Mouse (Mus musculus) MEL (cell line): ENCODE data around the gene Ralgds. TPM values are rescaled to one million over a fixed set of nuclear protein-coding genes. Genes with fewer than 3 reads are reported as not detected.
"Not testable (repeated sequence)": the region's sequence is repeated elsewhere in the genome, so short reads cannot be mapped to it uniquely, and the experiment has no call there.

ENCODE experiments used
- DNase-seq: peaks from one replicate; pipeline ENCODE4 v3.0.0; 2011; ENCODE audit warnings: low read depth, low spot score
- H3K27ac ChIP-seq: 2 replicates; pipeline ENCODE4 v1.5.1; 2012; ENCODE audit warnings: low read depth, mild to moderate bottlenecking, control low read depth, low read length, moderate library complexity; ENCODE audit not compliant: control insufficient read depth
- H3K27me3 ChIP-seq, 2 experiments: fragments of 150-350 bp in 1 of 2; sonication (generic) in 1 of 2; 2 replicates each; pipeline ENCODE4 v1.6.1; 2012; ENCODE audit warnings: low read length in 2 of 2, mild to moderate bottlenecking in 2 of 2, improper control_type of control experiment in 1 of 2, moderate library complexity in 1 of 2; ENCODE audit not compliant: insufficient read depth in 2 of 2, control insufficient read depth in 1 of 2
- H3K36me3 ChIP-seq, 2 experiments: 2 replicates each; pipeline ENCODE4 v1.6.1; 2012 to 2014; ENCODE audit warnings: low read length in 2 of 2, improper control_type of control experiment in 1 of 2, inconsistent platforms in 1 of 2, mild to moderate bottlenecking in 1 of 2; ENCODE audit not compliant: insufficient read depth in 2 of 2, control insufficient read depth in 1 of 2
- H3K4me1 ChIP-seq, 2 experiments: fragments of 150-350 bp in 1 of 2; sonication (generic) in 1 of 2; 2 replicates each; pipeline ENCODE4 v1.6.1; 2012; ENCODE audit warnings: low read length in 2 of 2, improper control_type of control experiment in 1 of 2, mild to moderate bottlenecking in 1 of 2; ENCODE audit not compliant: insufficient read depth in 2 of 2, control insufficient read depth in 1 of 2
- H3K4me3 ChIP-seq, 2 experiments: fragments of 150-350 bp in 1 of 2; sonication (generic) in 1 of 2; 2 replicates each; pipeline ENCODE4 v1.5.1; 2012; ENCODE audit warnings: low read depth in 2 of 2, low read length in 2 of 2, mild to moderate bottlenecking in 2 of 2, moderate library complexity in 2 of 2, control low read depth in 1 of 2, improper control_type of control experiment in 1 of 2; ENCODE audit not compliant: control insufficient read depth in 1 of 2, insufficient read depth in 1 of 2
- H3K79me2 ChIP-seq: 2 replicates; pipeline ENCODE4 v1.6.1; 2012; ENCODE audit warnings: mild to moderate bottlenecking, low read length, moderate library complexity; ENCODE audit not compliant: control insufficient read depth, poor library complexity, insufficient read depth
- H3K9ac ChIP-seq: 2 replicates; pipeline ENCODE4 v1.6.1; 2012; ENCODE audit warnings: low read depth, mild to moderate bottlenecking, control low read depth, low read length, moderate library complexity; ENCODE audit not compliant: control insufficient read depth, poor library complexity, severe bottlenecking
- H3K9me3 ChIP-seq: fragments of 150-350 bp; sonication (generic); replicated peaks from 2 replicates; pipeline ENCODE4 v1.6.1; 2012; ENCODE audit warnings: mild to moderate bottlenecking, low read length, improper control_type of control experiment, moderate library complexity; ENCODE audit not compliant: insufficient read depth
- EP300 ChIP-seq, 2 experiments: IDR thresholded peaks; 2 replicates each; pipeline ENCODE4 v1.6.1; 2011; ENCODE audit warnings: improper control_type of control experiment in 2 of 2, low read length in 2 of 2, low read depth in 1 of 2, mild to moderate bottlenecking in 1 of 2
- GABPA ChIP-seq: IDR thresholded peaks from 2 replicates; pipeline ENCODE4 v1.6.1; 2012; ENCODE audit warnings: low read depth, mild to moderate bottlenecking, inconsistent platforms, low read length, improper control_type of control experiment, moderate library complexity
- MYC ChIP-seq: IDR thresholded peaks from 2 replicates; pipeline ENCODE4 v1.6.1; 2011; ENCODE audit warnings: low read depth, mild to moderate bottlenecking, low read length, improper control_type of control experiment, moderate library complexity
- POLR2A ChIP-seq, 2 experiments: IDR thresholded peaks; 2 replicates each; pipeline ENCODE4 v1.6.1; 2011 to 2012; ENCODE audit warnings: low read length in 2 of 2, mild to moderate bottlenecking in 2 of 2, control low read depth in 1 of 2, improper control_type of control experiment in 1 of 2, low read depth in 1 of 2, moderate library complexity in 1 of 2; ENCODE audit not compliant: control insufficient read depth in 1 of 2, insufficient read depth in 1 of 2, poor library complexity in 1 of 2
- POLR2AphosphoS2 ChIP-seq: IDR thresholded peaks from 2 replicates; pipeline ENCODE4 v1.6.1; 2011; ENCODE audit warnings: low read length, improper control_type of control experiment
- POLR2AphosphoS5 ChIP-seq: IDR thresholded peaks from 2 replicates; pipeline ENCODE4 v1.6.1; 2012; ENCODE audit warnings: low read depth, borderline replicate concordance, mild to moderate bottlenecking, inconsistent platforms, low read length, moderate library complexity, mixed read lengths
- RAD21 ChIP-seq: IDR thresholded peaks from 2 replicates; pipeline ENCODE4 v1.6.1; 2011; ENCODE audit warnings: mild to moderate bottlenecking, low read depth, low read length, improper control_type of control experiment
- RCOR1 ChIP-seq: IDR thresholded peaks from 2 replicates; pipeline ENCODE4 v1.6.1; 2012; ENCODE audit warnings: low read depth, mild to moderate bottlenecking, inconsistent platforms, low read length, improper control_type of control experiment
- TBP ChIP-seq: IDR thresholded peaks from 2 replicates; pipeline ENCODE4 v1.8.0; 2011; ENCODE audit warnings: low read depth, low read length, improper control_type of control experiment
- TCF12 ChIP-seq: IDR thresholded peaks from 2 replicates; pipeline ENCODE4 v1.6.1; 2014; ENCODE audit warnings: low read depth, mild to moderate bottlenecking, inconsistent platforms, low read length, improper control_type of control experiment, moderate library complexity
- ZKSCAN1 ChIP-seq: IDR thresholded peaks from 2 replicates; pipeline ENCODE4 v1.6.1; 2012; ENCODE audit warnings: low read depth, mild to moderate bottlenecking, inconsistent platforms, low read length, improper control_type of control experiment, moderate library complexity
- ZMIZ1 ChIP-seq: IDR thresholded peaks from 2 replicates; pipeline ENCODE4 v1.6.1; 2012; ENCODE audit warnings: low read depth, mild to moderate bottlenecking, inconsistent platforms, low read length, improper control_type of control experiment, moderate library complexity
- ZNF384 ChIP-seq: IDR thresholded peaks from 2 replicates; pipeline ENCODE4 v1.6.1; 2012; ENCODE audit warnings: low read depth, mild to moderate bottlenecking, inconsistent platforms, low read length, improper control_type of control experiment
- polyA plus RNA-seq, 2 experiments: library from polyadenylated mRNA; stranded (reverse) in 1 of 2; unstranded in 1 of 2; fragments of >175 nt in 1 of 2; fragments of >200 nt in 1 of 2; gene quantifications; 2 replicates each; pipeline versions ENCODE4 v1.2.1 to v1.2.4; 2012; ENCODE audit warnings: low replicate concordance in 2 of 2, low read depth in 1 of 2; ENCODE audit not compliant: insufficient read length in 2 of 2, insufficient read depth in 1 of 2, missing spikeins in 1 of 2
- total RNA-seq: library from RNA; depleted of rRNA; stranded (reverse); fragments of 300-350 nt; gene quantifications from 2 replicates; pipeline ENCODE4 v1.2.3, GENCODE M21; 2012

Ralgds gene
- total and polyA plus RNA-seq, 3 experiments, result 4.7 to 11.0 TPM; not detected in 1

- not testable (repeated sequence) for H3K27ac ChIP-seq, DNase-seq, H3K9ac ChIP-seq, H3K36me3 ChIP-seq, H3K4me3 ChIP-seq
- peaks cover 12% of the 10 kb centered on the region for H3K79me2 ChIP-seq
- TF ChIP-seq ZNF384 (0 out of 2 replicates have a peak, but pooled peaks have one; percentile 13), POLR2AphosphoS2 (0 out of 2 replicates have a peak, but pooled peaks have one; percentile 21)
- TF ChIP-seq, all 39 proteins: peak for 2; not testable (repeated sequence) for 37
- not testable (repeated sequence) for H3K9me3 ChIP-seq, H3K27me3 ChIP-seq
- peaks cover 3 to 12% of the 10 kb centered on the region in 2 experiments; a peak in 2 of 4 replicates for H3K4me1 ChIP-seq
Measured at GRCm38 (mm10) chr2:28472011-28472410, 40.9 kb upstream of the Ralgds start.

GRCm38 (mm10) chr2:28477993-28478392, 34.9 kb upstream of the Ralgds start:
- H3K9ac ChIP-seq, H3K9me3 ChIP-seq, H3K36me3 ChIP-seq, H3K79me2 ChIP-seq, DNase-seq, H3K4me1 ChIP-seq, H3K4me3 ChIP-seq, H3K27me3 ChIP-seq, H3K27ac ChIP-seq: not testable (repeated sequence)
- TF ChIP-seq ZNF384, result peak; percentile 84

- Histone ChIP-seq H3K27me3 (no peaks in the 10 kb centered on the region; a peak in 2 of 4 replicates), H3K79me2 (no peaks in the 10 kb centered on the region), H3K4me1 (no peaks in the 10 kb centered on the region), H3K9me3 (no peaks in the 10 kb centered on the region), H3K9ac (no peak overlapping the region), H3K27ac (no peak overlapping the region), H3K36me3 (no peaks in the 10 kb centered on the region), H3K4me3 (no peak overlapping the region)
- no peak for DNase-seq
- no peak for TF ChIP-seq GABPA
- no peak for TF ChIP-seq TCF12
- TF ChIP-seq EP300 (IDR thresholded peaks at IDR 0.05; ENCODE audit: low read depth in 1 of 2, low read length in 2 of 2), result no peak
- TF ChIP-seq ZKSCAN1, result no peak
- TF ChIP-seq TBP, result no peak
- TF ChIP-seq RAD21, result no peak
- no peak for TF ChIP-seq RCOR1
- TF ChIP-seq POLR2AphosphoS5, result no peak
- TF ChIP-seq POLR2A (IDR thresholded peaks at IDR 0.05; ENCODE audit: control insufficient read depth in 1 of 2, insufficient read depth in 1 of 2, low read depth in 1 of 2, low read length in 2 of 2, poor library complexity in 1 of 2), result no peak
- TF ChIP-seq MYC, result no peak
- no peak for TF ChIP-seq ZMIZ1
- no peak for TF ChIP-seq POLR2AphosphoS2
Measured at GRCm38 (mm10) chr2:28479208-28480204, 33.4 kb upstream of the Ralgds start.
